23 mouse cellular contexts compared by ENCODE assay signal in genomic region chr3:81421875-81422274, GRCm38 (mm10).
"Had no signal": no experiment of that assay in that cellular context is flagged by ENCODE, and none has a peak within 500 bp of the region (broad histone marks: within the 10 kb centered on the region; RNA-seq: fewer than 3 reads in every experiment).

No protein-coding gene starts in this region.

- H3K27me3 ChIP-seq: kidney, embryonic 15.5 days; limb, embryonic 12.5 days; limb, embryonic 15.5 days; midbrain, embryonic 13.5 days had no signal

- H3K36me3 ChIP-seq: kidney, embryonic 15.5 days; limb, embryonic 12.5 days; limb, embryonic 15.5 days; midbrain, embryonic 10.5 days; midbrain, embryonic 13.5 days had no signal

- H3K4me1 ChIP-seq: kidney, embryonic 15.5 days; limb, embryonic 12.5 days; limb, embryonic 15.5 days; midbrain, embryonic 10.5 days; midbrain, embryonic 13.5 days had no signal

- H3K9ac ChIP-seq: kidney, embryonic 15.5 days; limb, embryonic 12.5 days; limb, embryonic 15.5 days; liver, embryonic 14.5 days; liver, postnatal 0 days; lung, embryonic 14.5 days; midbrain, embryonic 13.5 days had no signal

- H3K4me2 ChIP-seq: kidney, embryonic 15.5 days; limb, embryonic 12.5 days; limb, embryonic 15.5 days; liver, embryonic 11.5 days; lung, embryonic 14.5 days; midbrain, embryonic 13.5 days had no signal

- H3K9me3 ChIP-seq: kidney, embryonic 15.5 days; limb, embryonic 12.5 days; limb, embryonic 15.5 days; midbrain, embryonic 10.5 days; midbrain, embryonic 13.5 days had no signal

- H3K4me3 ChIP-seq: kidney, embryonic 15.5 days; limb, embryonic 12.5 days; limb, embryonic 15.5 days; midbrain, embryonic 10.5 days; midbrain, embryonic 13.5 days had no signal

- DNase-seq: kidney, adult 8-10 months; kidney, postnatal 10 days; kidney, postnatal 36 days; left cerebral cortex, postnatal 4 days; liver, postnatal 0 days; lung, embryonic 14.5 days; right cerebral cortex, adult 18-20 months; right cerebral cortex, postnatal 14 days; right cerebral cortex, postnatal 4 days; thymus, adult 2 months; thymus, postnatal 14 days; thymus, postnatal 4 days had no signal

- ATAC-seq: liver, postnatal 0 days; lung, postnatal 0 days; midbrain, embryonic 13.5 days; midbrain, embryonic 16.5 days had no signal

- H3K27ac ChIP-seq: kidney, embryonic 15.5 days; limb, embryonic 12.5 days; limb, embryonic 15.5 days; liver, embryonic 14.5 days; macrophage; midbrain, embryonic 10.5 days; midbrain, embryonic 13.5 days; stomach, postnatal 0 days had no signal
